Comparison of ENCODE assay signal across 12 mouse cellular contexts in the genomic region with DNA sequence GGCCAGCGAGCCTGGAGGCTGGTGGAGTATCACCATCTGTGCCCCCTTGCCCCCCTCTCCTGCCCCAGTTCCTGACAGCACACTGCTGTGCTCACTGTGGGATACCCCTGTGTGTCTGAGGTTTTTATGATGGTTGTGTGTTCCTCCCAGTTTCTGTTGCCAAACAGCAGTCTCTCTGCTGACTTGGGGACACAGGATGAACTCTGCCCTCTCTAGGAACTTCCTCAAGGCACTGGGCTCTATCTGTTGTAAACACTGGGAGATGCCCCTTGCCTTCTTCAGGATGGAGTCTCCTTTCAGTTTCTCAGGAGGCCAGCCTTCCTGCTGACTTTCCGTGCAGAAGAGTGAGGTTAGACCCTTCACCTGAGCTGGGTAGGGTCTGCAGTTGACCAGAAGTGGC. TPM values are rescaled to one million over a fixed set of nuclear protein-coding genes. Genes with fewer than 3 reads are reported as not detected.
DNase-seq lines count a peak whose midpoint lies in the region; ATAC-seq and TF ChIP-seq lines count a peak whose summit lies in the region.
"Had no signal": no experiment of that assay in that cellular context is flagged by ENCODE, and none has a peak within 500 bp of the region (broad histone marks: within the 10 kb centered on the region; RNA-seq: fewer than 3 reads in every experiment).

No protein-coding gene starts in this region.

- no peak overlapping the region; the same call in 1 of the 2 replicates for H3K9ac ChIP-seq in embryonic facial prominence, embryonic 11.5 days (replicated peaks; ENCODE audit: low read length)
- H3K9ac ChIP-seq in hindbrain, embryonic 15.5 days = no peak overlapping the region
- H3K9ac ChIP-seq in midbrain, embryonic 13.5 days (replicated peaks) = no peak overlapping the region; the same call in 1 of the 2 replicates
- H3K9ac ChIP-seq: liver, embryonic 14.5 days had no signal

- H3K4me1 ChIP-seq in kidney, adult 2 months (ENCODE audit: control insufficient read depth, insufficient read depth, low read length) = peaks cover 46% of the 10 kb centered on the region
- no peaks in the 10 kb centered on the region for H3K4me1 ChIP-seq in embryonic facial prominence, embryonic 11.5 days (ENCODE audit: control insufficient read depth, insufficient read depth, low read length)
- peaks cover 29% of the 10 kb centered on the region for H3K4me1 ChIP-seq in hindbrain, embryonic 15.5 days (replicated peaks)
- peaks cover 32% of the 10 kb centered on the region for H3K4me1 ChIP-seq in midbrain, embryonic 13.5 days (replicated peaks)

- TF ChIP-seq CTCF in kidney, adult 2 months (conservative IDR thresholded peaks at IDR 0.05; ENCODE audit: insufficient read depth, insufficient read length, low read depth, low read length) = no peak

- no peak for ATAC-seq in embryonic facial prominence, embryonic 11.5 days (replicated peaks; ENCODE audit: insufficient number of reproducible peaks, low FRiP score, low TSS enrichment, low read depth)
- no peak for ATAC-seq in hindbrain, embryonic 15.5 days (ENCODE audit: low FRiP score, low read depth)
- no peak for ATAC-seq in midbrain, embryonic 13.5 days

- H3K4me3 ChIP-seq in kidney, adult 2 months (ENCODE audit: insufficient read depth, low read depth, low read length) = peak overlapping the region; percentile 89; the same call in 1 of the 2 replicates
- H3K4me3 ChIP-seq in embryonic facial prominence, embryonic 11.5 days (ENCODE audit: low read depth, low read length) = peak overlapping the region; percentile 89
- H3K4me3 ChIP-seq in hindbrain, embryonic 15.5 days = no peak overlapping the region
- no peak overlapping the region for H3K4me3 ChIP-seq in midbrain, embryonic 13.5 days (replicated peaks)

- H3K27me3 ChIP-seq in kidney, adult 2 months (replicated peaks; ENCODE audit: control insufficient read depth, insufficient read depth, low read length) = no peaks in the 10 kb centered on the region
- H3K27me3 ChIP-seq in embryonic facial prominence, embryonic 11.5 days (ENCODE audit: control insufficient read depth, insufficient read depth, low read length) = no peaks in the 10 kb centered on the region
- H3K27me3 ChIP-seq in hindbrain, embryonic 15.5 days = peaks cover 32% of the 10 kb centered on the region
- peaks cover 48% of the 10 kb centered on the region for H3K27me3 ChIP-seq in midbrain, embryonic 13.5 days

- H3K27ac ChIP-seq in kidney, adult 2 months (ENCODE audit: insufficient read depth, low read depth, low read length) = no peak overlapping the region
- H3K27ac ChIP-seq in embryonic facial prominence, embryonic 11.5 days (replicated peaks; ENCODE audit: low read depth, low read length) = no peak overlapping the region
- no peak overlapping the region for H3K27ac ChIP-seq in hindbrain, embryonic 15.5 days (replicated peaks)
- H3K27ac ChIP-seq in midbrain, embryonic 13.5 days = no peak overlapping the region
- H3K27ac ChIP-seq: liver, embryonic 14.5 days had no signal

- H3K4me2 ChIP-seq in embryonic facial prominence, embryonic 11.5 days (ENCODE audit: low read depth, low read length) = peak overlapping the region; percentile 85
- peak overlapping the region; percentile 96 for H3K4me2 ChIP-seq in hindbrain, embryonic 15.5 days
- H3K4me2 ChIP-seq in midbrain, embryonic 13.5 days (replicated peaks) = peak overlapping the region; percentile 98

- peak; percentile 63 for DNase-seq in kidney, adult 2 months
- no peak for DNase-seq in kidney, postnatal 14 days
- DNase-seq in embryonic facial prominence, embryonic 11.5 days (ENCODE audit: low spot score) = no peak
- no peak for DNase-seq in urinary bladder, adult 18-20 months (ENCODE audit: low spot score in 2 of 2)
- DNase-seq in cerebellum, adult 9-11 months = no peak
- no peak for DNase-seq in c-Kit-positive CD71-positive TER-119-positive erythroid progenitor cells, embryonic 14.5 days (ENCODE audit: low spot score)
- DNase-seq: adrenal gland, adult 8-10 months; thymus, postnatal 14 days had no signal

- H3K36me3 ChIP-seq in kidney, adult 2 months (ENCODE audit: control insufficient read depth, insufficient read depth, low read length) = no peaks in the 10 kb centered on the region
- H3K36me3 ChIP-seq in embryonic facial prominence, embryonic 11.5 days (replicated peaks; ENCODE audit: control insufficient read depth, insufficient read depth, low read depth, low read length) = no peaks in the 10 kb centered on the region; the same call in 1 of the 2 replicates
- no peaks in the 10 kb centered on the region for H3K36me3 ChIP-seq in hindbrain, embryonic 15.5 days
- no peaks in the 10 kb centered on the region for H3K36me3 ChIP-seq in midbrain, embryonic 13.5 days
- H3K36me3 ChIP-seq: G1E had no signal

- no peak for TF ChIP-seq POLR2A in kidney, adult 2 months (IDR thresholded peaks at IDR 0.05; ENCODE audit: low read depth, low read length)

- 27% methylated on average over 2 of the region's 2 CpGs for WGBS in kidney, adult 2 months
- WGBS in embryonic facial prominence, embryonic 11.5 days = 21% methylated on average over 2 of the region's 2 CpGs
- WGBS in hindbrain, embryonic 15.5 days = 15% methylated on average over 2 of the region's 2 CpGs
- WGBS in midbrain, embryonic 13.5 days = 22% methylated on average over 2 of the region's 2 CpGs

- no peaks in the 10 kb centered on the region for H3K9me3 ChIP-seq in embryonic facial prominence, embryonic 11.5 days (replicated peaks; ENCODE audit: control insufficient read depth, low read length)
- H3K9me3 ChIP-seq in hindbrain, embryonic 15.5 days = no peaks in the 10 kb centered on the region
- no peaks in the 10 kb centered on the region for H3K9me3 ChIP-seq in midbrain, embryonic 13.5 days
- H3K9me3 ChIP-seq: G1E had no signal

RNA-seq across cellular contexts. Expression of gene Erbb2, which starts 1.9 kb away (rescaled TPM):
- 44.8 and 55.9 TPM in 2 replicates for polyA plus RNA-seq in kidney, adult 2 months (2012; rRNA removed)
- polyA plus RNA-seq in embryonic facial prominence, embryonic 11.5 days (2014; fragmentation: Nextera tagmentation; extraction: Ambion mirVana) = 26.5 and 30.8 TPM in 2 replicates
- polyA plus RNA-seq in hindbrain, embryonic 15.5 days (2015; fragmentation: Nextera tagmentation; extraction: Ambion mirVana) = 8.9 and 9.0 TPM in 2 replicates
- 7.1 and 7.6 TPM in 2 replicates for polyA plus RNA-seq in midbrain, embryonic 13.5 days (2015; fragmentation: Nextera tagmentation; extraction: Ambion mirVana)
- polyA plus RNA-seq: G1E had no signal

RNA-seq across cellular contexts. Expression of gene Pgap3, which starts 13.9 kb away (rescaled TPM):
- polyA plus RNA-seq in kidney, adult 2 months (2012; rRNA removed) = 32.2 and 35.4 TPM in 2 replicates
- polyA plus RNA-seq in embryonic facial prominence, embryonic 11.5 days (2014; fragmentation: Nextera tagmentation; extraction: Ambion mirVana) = 6.0 and 6.5 TPM in 2 replicates
- polyA plus RNA-seq in hindbrain, embryonic 15.5 days (2015; fragmentation: Nextera tagmentation; extraction: Ambion mirVana) = 7.4 and 9.6 TPM in 2 replicates
- 9.2 and 10.7 TPM in 2 replicates for polyA plus RNA-seq in midbrain, embryonic 13.5 days (2015; fragmentation: Nextera tagmentation; extraction: Ambion mirVana)

RNA-seq across cellular contexts. Expression of gene Mien1, which starts 24.6 kb away (rescaled TPM):
- polyA plus RNA-seq in kidney, adult 2 months (2012; rRNA removed) = 126 and 179 TPM in 2 replicates
- 89.3 and 95.6 TPM in 2 replicates for polyA plus RNA-seq in embryonic facial prominence, embryonic 11.5 days (2014; fragmentation: Nextera tagmentation; extraction: Ambion mirVana)
- polyA plus RNA-seq in hindbrain, embryonic 15.5 days (2015; fragmentation: Nextera tagmentation; extraction: Ambion mirVana) = 246 and 250 TPM in 2 replicates
- polyA plus RNA-seq in midbrain, embryonic 13.5 days (2015; fragmentation: Nextera tagmentation; extraction: Ambion mirVana) = 231 and 239 TPM in 2 replicates

RNA-seq across cellular contexts. Expression of gene Pnmt, which starts 27.9 kb away (rescaled TPM):
- polyA plus RNA-seq in kidney, adult 2 months (2012; rRNA removed) = not detected in 2 replicates
- polyA plus RNA-seq in embryonic facial prominence, embryonic 11.5 days (2014; fragmentation: Nextera tagmentation; extraction: Ambion mirVana) = 0.18 and 0.24 TPM in 2 replicates
- polyA plus RNA-seq in hindbrain, embryonic 15.5 days (2015; fragmentation: Nextera tagmentation; extraction: Ambion mirVana) = 3.7 and 4.0 TPM in 2 replicates
- 0.23 TPM in 1 of 2 replicates, not detected in the other for polyA plus RNA-seq in midbrain, embryonic 13.5 days (2015; fragmentation: Nextera tagmentation; extraction: Ambion mirVana)
- polyA plus RNA-seq: G1E; liver, embryonic 14.5 days had no signal

RNA-seq across cellular contexts. Expression of gene Tcap, which starts 30.6 kb away (rescaled TPM):
- polyA plus RNA-seq in kidney, adult 2 months (2012; rRNA removed) = 0.56 and 33.0 TPM in 2 replicates
- polyA plus RNA-seq in embryonic facial prominence, embryonic 11.5 days (2014; fragmentation: Nextera tagmentation; extraction: Ambion mirVana) = 0.29 and 0.46 TPM in 2 replicates
- 0.39 TPM in 1 of 2 replicates, not detected in the other for polyA plus RNA-seq in hindbrain, embryonic 15.5 days (2015; fragmentation: Nextera tagmentation; extraction: Ambion mirVana)
- 0.23 and 0.28 TPM in 2 replicates for polyA plus RNA-seq in midbrain, embryonic 13.5 days (2015; fragmentation: Nextera tagmentation; extraction: Ambion mirVana)
- polyA plus RNA-seq: G1E had no signal

Comparison
In these comparisons a context has a peak if more than half of its experiments do, and no peak if none do; other contexts are left out.
1. H3K4me3 ChIP-seq: peak in kidney, adult 2 months (single experiment) and embryonic facial prominence, embryonic 11.5 days (single experiment); none in hindbrain, embryonic 15.5 days (single experiment) and midbrain, embryonic 13.5 days (single experiment).
2. Peak in every context shown above with its lines, with median percentiles within 50 percentile points of each other: H3K4me2 ChIP-seq.